Mouse (Mus musculus): Measurements from ENCODE around the gene 1700029F12Rik.
"Not testable (repeated sequence)": the region's sequence is repeated elsewhere in the genome, so short reads cannot be mapped to it uniquely, and the experiment has no call there.

Gene 1700029F12Rik

DNA sequence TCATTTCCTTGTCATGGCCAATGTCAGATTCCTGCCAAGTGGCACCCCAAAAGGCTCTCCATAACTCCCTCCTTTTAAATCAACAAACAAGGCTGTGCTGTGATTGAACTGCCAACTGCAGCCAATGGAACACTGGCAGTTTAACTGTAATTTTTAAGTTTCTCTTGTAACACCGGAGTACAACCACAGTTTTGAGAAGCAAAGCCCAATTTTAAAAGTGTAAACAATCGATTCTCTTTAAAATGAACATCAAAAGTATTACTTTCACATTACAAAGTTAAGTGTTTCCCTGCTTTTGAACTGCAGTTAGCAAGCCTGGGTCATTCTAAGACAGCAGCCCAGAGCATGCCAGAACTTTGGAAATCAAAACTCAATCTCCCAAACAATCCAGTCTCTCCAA is at the start of gene 1700029F12Rik:
Gene 1700029F12Rik, minus strand, starts transcription at position 101 of the 400 bp plus-strand sequence.
- no peak for DNase-seq (ENCODE audit: low spot score in 2 of 2)

- no peak for DNase-seq (ENCODE audit: low spot score in 2 of 2)
These were observed 48.3 kb upstream of the 1700029F12Rik start for GRCm38 (mm10) chr13:97082432-97082831.

GRCm38 (mm10) chr13:97080615-97081014 is 46.5 kb upstream of the 1700029F12Rik start:
- no peak for DNase-seq (ENCODE audit: low spot score in 2 of 2)

GRCm38 (mm10) chr13:97080201-97080600 is 46.0 kb upstream of the 1700029F12Rik start:
- DNase-seq (ENCODE audit: low spot score in 2 of 2) = no peak

DNA sequence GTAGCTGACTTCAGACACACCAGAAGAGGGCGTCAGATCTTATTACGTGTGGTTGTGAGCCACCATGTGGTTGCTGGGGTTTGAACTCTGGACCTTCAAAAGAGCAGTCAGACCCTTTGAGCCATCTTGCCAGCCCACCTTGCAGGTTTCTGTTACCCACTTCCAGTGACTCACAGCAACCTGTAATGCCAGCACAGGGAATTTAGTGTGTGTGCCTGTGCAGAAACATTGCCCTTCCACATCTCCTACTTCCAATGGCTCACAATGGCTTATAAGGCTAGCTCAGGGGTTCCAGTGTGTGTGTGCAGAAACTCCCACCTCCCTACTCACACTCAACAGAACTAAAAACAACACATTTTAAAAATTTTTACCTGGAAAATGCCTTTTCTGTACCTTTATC is 43.4 kb upstream of the 1700029F12Rik start:
- DNase-seq (ENCODE audit: low spot score in 2 of 2) = no peak

DNA sequence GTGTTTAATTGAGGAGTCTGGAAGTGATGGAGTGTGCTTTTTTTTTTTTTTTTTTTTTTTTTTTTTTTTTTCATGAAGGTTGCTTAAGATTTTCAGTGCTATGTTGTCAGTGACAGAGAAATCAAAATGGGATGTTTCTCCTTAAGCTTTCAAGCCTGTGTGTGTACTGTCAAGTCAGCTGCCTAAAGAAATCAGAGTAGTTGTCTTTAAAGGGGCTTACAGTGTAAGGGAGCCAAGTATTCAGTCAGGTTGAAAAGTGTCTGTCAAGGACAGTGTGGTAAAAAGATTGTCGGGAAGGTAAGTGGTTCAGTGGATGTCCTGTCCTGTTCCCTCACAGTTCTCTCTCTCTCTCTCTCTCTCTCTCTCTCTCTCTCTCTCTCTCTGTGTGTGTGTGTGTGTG is 39.3 kb upstream of the 1700029F12Rik start:
- no peak for DNase-seq (ENCODE audit: low spot score in 2 of 2)

- peak; percentile 55 for DNase-seq (ENCODE audit: low spot score in 2 of 2)
These were observed 37.6 kb upstream of the 1700029F12Rik start for GRCm38 (mm10) chr13:97071626-97072241.

DNA sequence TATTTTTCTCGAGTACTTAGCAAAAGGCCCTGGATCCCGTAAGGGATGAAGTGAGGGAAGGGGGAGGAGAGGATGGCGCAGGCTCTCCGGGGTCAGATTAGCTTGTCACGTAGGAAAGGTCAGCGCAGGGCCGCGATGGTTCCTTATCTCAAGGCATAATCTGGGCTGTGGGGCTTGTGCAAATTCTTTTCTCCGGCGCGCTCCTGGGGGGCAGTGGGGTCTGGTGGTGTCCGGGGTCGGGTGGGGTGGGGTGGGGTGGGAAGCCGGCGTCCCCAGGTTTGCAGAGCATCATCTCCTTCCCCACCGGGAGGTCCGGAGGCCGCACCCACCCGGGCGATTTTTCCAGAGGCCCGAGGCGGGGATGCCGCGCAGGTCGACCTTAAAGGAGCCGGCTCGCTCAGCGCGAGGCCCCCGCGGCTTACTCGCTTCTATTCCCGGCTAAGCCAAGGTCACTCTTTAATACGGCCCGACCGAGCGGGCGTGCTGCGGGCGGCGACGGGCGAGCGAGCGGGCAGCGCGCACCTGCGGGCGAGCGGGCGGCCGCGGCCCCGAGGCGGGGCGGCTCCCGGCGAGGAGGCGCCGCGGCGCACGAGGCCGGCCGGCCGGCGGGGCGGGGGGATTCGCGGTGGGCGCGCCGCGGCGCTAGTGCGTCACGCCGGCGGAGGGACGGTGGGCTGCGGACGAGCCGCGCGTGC is 36.9 kb upstream of the 1700029F12Rik start:
- peak; percentile 40 to 52 for DNase-seq (ENCODE audit: low spot score in 2 of 2)

DNA sequence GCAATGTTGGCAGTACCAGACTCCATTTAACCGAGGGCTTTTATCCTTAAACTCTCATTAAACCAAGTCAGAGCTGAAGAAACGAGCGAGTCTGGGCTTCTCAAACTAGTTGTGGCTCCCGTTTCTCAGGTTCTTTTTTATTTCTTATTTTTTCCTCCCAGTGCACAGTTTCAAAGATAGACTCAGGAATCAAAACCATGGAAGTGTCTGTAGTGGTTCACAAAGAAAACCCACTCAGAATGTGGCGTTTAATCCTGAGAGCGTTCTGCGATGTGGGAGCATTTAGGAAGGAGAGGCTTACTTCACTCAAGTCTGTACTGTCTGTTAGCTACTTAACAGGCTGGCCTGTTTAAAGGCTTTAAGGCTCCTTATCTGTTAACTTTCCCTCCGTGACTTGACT is 34.0 kb upstream of the 1700029F12Rik start:
- no peak for DNase-seq (ENCODE audit: low spot score in 2 of 2)

- DNase-seq (ENCODE audit: low spot score in 2 of 2) = no peak
These were observed 33.5 kb upstream of the 1700029F12Rik start for GRCm38 (mm10) chr13:97067691-97068090.

- DNase-seq (ENCODE audit: low spot score in 2 of 2) = no peak
These were observed 32.7 kb upstream of the 1700029F12Rik start, which contains the start of gene Fam169a for GRCm38 (mm10) chr13:97066649-97067550. Gene Fam169a, plus strand, starts transcription at chr13:97067286.

- DNase-seq (ENCODE audit: low spot score in 2 of 2) = not testable (repeated sequence)
These were observed 30.9 kb upstream of the 1700029F12Rik start for GRCm38 (mm10) chr13:97064844-97065621.

DNA sequence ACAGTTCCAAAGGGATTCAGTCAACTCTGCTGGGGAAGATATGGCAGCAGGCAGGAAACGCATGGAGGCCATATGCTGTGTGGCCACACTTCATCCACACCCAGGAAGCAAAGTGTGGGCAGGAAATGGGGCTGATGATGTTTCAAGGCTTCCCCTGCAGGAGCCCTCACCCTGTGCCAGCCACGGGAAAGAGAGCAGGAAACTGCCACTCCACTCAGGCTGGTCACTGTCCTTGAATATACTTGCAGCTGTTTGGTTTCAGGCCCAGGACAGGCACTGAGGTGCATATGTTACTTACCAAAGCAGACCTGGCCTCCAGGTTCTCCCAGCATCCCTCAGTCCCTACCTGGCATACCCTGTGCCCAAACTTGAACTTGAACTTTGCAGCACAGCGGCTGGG is 30.3 kb upstream of the 1700029F12Rik start:
- no peak for DNase-seq (ENCODE audit: low spot score in 2 of 2)

DNA sequence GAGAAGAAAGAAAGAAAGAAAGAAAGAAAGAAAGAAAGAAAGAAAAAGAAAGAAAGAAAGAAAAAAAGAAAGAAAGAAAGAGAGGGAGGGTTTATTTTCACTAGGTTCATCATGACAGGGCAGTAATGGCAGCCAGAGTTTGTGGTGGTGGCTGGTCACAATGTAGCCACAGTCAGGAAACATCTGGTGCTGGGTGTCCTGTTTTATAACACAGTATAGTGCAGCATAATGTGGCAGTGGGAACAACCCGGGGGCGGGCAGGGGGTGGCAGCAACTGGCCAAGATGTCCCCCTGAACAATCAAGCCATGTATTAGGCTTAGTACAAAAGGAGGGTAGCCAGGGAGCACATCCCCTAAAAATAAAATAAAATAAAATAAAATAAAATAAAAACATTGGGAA is 29.3 kb upstream of the 1700029F12Rik start:
- DNase-seq (ENCODE audit: low spot score in 2 of 2) = no peak

DNA sequence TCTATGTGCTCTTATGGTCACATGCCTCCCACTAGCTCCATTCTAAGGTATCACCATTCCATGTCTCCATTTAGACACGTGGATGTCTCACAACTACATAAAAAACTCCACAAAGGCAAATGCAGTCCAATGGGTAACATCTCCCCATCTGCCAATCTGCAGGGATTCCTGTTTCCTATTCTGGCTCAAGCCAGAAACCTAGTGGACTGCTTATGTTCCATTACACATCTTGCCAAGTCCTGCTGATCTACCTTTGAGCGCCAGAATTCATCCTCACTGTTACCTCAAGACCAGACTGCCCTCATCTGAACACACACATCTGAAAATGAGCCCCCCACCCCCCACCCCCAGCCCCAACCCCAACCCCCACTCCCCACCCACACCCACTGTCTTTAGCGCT is 28.0 kb upstream of the 1700029F12Rik start:
- DNase-seq (ENCODE audit: low spot score in 2 of 2) = no peak

DNA sequence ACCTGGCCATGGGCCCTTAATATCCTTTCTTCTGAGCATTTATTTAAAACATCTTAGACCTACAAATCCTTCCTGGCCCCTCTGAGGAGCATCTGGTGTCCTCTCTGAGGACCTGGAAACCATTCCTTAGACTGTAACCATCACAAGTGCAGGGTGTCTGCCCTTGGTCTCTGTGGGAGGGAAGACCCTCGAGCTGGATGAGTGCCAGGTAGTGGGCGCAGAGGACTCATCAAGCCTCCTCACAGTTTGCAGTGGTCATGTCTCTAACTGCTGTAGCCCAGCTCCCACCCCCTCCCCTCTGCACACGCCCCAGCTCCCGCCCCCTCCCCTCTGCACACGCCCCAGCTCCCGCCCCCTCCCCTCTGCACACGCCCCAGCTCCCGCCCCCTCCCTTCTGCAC is 26.2 kb upstream of the 1700029F12Rik start:
- DNase-seq (ENCODE audit: low spot score in 2 of 2) = no peak

DNA sequence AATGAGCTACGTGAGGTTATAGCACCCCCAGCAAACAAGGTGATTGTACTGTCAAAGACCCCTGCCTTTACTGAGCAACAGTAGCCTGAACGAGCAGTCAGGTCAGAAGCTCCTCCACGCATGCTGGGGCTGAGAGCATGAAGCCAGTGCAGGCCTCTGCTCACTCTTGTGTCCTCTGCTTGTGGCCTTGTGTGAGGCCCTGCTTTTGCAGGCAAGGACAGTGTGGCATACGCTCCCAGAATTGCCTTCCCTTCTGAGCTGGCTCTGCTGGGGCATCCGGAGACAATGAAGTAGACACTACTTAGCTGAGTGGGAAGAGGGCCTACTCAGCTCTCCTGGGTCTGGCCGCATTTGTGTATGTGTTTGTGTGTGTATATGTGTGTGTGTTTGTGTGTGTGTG is 25.6 kb upstream of the 1700029F12Rik start:
- DNase-seq (ENCODE audit: low spot score in 2 of 2) = no peak

GRCm38 (mm10) chr13:97057817-97058216 is 23.7 kb upstream of the 1700029F12Rik start:
- no peak for DNase-seq (ENCODE audit: low spot score in 2 of 2)

DNA sequence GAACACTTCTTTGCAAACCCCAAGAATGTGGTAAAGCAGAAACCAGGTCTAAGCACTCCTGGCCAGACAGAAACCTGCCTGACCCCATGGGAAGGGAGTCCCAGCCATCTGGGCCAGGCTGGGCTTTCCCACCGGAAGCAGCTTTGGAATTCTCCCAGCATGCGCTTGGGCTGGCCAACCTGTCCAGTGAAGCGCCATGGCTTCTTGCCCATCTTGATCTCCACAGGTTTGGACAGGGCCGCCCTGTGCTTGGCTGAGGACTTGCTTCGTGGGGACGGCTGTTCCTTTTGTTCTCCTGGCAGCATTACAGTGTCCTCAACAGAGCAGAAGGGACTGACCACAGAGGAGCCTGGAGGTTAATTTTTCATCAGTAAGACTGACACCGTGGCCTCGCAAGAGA is 19.7 kb upstream of the 1700029F12Rik start:
- DNase-seq (ENCODE audit: low spot score in 2 of 2) = peak in 1 of 2 experiments; percentile 26

DNA sequence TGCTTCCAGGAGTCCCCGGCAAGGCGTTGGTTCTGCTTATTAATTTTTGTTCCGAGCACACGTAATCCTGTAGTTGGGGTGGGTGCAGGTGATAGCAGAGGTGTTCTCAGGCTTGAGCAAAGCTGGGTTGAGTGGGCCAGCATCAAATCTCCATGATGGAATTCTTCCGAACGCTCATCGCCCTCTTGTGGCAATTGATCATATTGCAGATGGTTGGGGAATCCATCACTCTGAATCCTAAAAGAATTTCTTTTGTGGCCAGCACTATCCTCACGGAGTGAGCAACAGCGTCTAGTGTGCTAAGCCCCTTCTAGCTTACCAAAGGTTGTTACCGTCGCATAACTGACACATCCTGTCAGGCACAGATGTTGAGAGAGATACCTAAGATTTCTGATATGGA is 18.5 kb upstream of the 1700029F12Rik start:
- peak; percentile 80 to 89 for DNase-seq (ENCODE audit: low spot score in 2 of 2)

DNA sequence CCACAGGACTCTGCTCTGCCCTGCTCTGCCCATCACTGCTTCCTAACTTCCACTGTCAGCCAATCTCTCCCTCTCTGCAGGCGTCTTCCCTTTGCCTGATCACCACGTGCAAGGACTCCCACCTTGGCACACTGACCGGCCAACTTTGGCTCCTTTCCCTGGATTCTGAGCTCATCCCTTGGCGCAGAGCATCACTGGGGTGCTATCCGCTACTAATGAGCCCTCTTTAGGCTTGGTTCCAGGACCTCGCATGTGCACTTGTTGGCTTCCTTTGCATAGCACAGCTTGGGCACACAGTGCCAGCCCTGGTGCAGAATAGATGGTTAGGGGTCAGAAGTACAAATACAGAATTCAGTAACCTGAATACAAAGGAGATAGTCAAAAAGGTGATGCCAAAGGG is 17.0 kb upstream of the 1700029F12Rik start:
- DNase-seq (ENCODE audit: low spot score in 2 of 2) = peak; percentile 65 to 74

GRCm38 (mm10) chr13:97030075-97030474 is 4.1 kb downstream of the 1700029F12Rik start:
- DNase-seq (ENCODE audit: low spot score in 2 of 2) = no peak

Measured in right cerebral cortex, postnatal 10 days (tissue).